ENCODE assay signal across 8 mouse cellular contexts in genomic region chr7:67372729-67373583, GRCm38 (mm10). TPM values are rescaled to one million over a fixed set of nuclear protein-coding genes. Genes with fewer than 3 reads are reported as not detected.
DNase-seq lines count a peak whose midpoint lies in the region; ATAC-seq and TF ChIP-seq lines count a peak whose summit lies in the region.

TSS of gene Mef2a (minus strand) at chr7:67372858.

- no peaks in the 10 kb centered on the region for H3K9me3 ChIP-seq in forebrain, embryonic 10.5 days
- H3K9me3 ChIP-seq in heart, embryonic 15.5 days (replicated peaks): no peaks in the 10 kb centered on the region
- no peaks in the 10 kb centered on the region for H3K9me3 ChIP-seq in liver, embryonic 14.5 days (ENCODE audit: control insufficient read depth, low read length)
- no peaks in the 10 kb centered on the region for H3K9me3 ChIP-seq in neural tube, embryonic 11.5 days (ENCODE audit: control insufficient read depth, low read length)
- no peaks in the 10 kb centered on the region for H3K9me3 ChIP-seq in stomach, postnatal 0 days (ENCODE audit: control insufficient read depth, low read length)

- H3K27ac ChIP-seq in forebrain, embryonic 10.5 days: peak within 1 kb of the TSS; percentile 98
- peak within 1 kb of the TSS; percentile 100 for H3K27ac ChIP-seq in heart, embryonic 15.5 days
- H3K27ac ChIP-seq in liver, embryonic 14.5 days: peak within 1 kb of the TSS; percentile 70
- H3K27ac ChIP-seq in neural tube, embryonic 11.5 days (ENCODE audit: low read depth, low read length): peak within 1 kb of the TSS; percentile 98
- H3K27ac ChIP-seq in stomach, postnatal 0 days (replicated peaks): peak within 1 kb of the TSS; percentile 99

- peak; percentile 41 for TF ChIP-seq EP300 in liver, embryonic 14.5 days (IDR thresholded peaks at IDR 0.05; ENCODE audit: low read depth)
- peak; percentile 84 for TF ChIP-seq EP300 in stomach, postnatal 0 days (optimal IDR thresholded peaks at IDR 0.05)

- peak within 1 kb of the TSS; percentile 84 for H3K4me2 ChIP-seq in heart, embryonic 15.5 days
- peak within 1 kb of the TSS; percentile 89 for H3K4me2 ChIP-seq in liver, embryonic 14.5 days (ENCODE audit: low read depth)
- peak within 1 kb of the TSS; percentile 84 for H3K4me2 ChIP-seq in neural tube, embryonic 11.5 days (ENCODE audit: low read depth)
- H3K4me2 ChIP-seq in stomach, postnatal 0 days (replicated peaks; ENCODE audit: low read depth): peak within 1 kb of the TSS; percentile 95

- no peak for TF ChIP-seq CTCF in liver, embryonic 14.5 days (IDR thresholded peaks at IDR 0.05; ENCODE audit: low read depth)
- no peak for TF ChIP-seq CTCF in stomach, postnatal 0 days (IDR thresholded peaks at IDR 0.05; ENCODE audit: low read depth)

- no peaks in the 10 kb centered on the region for H3K36me3 ChIP-seq in forebrain, embryonic 10.5 days (replicated peaks)
- no peaks in the 10 kb centered on the region for H3K36me3 ChIP-seq in heart, embryonic 15.5 days
- no peaks in the 10 kb centered on the region for H3K36me3 ChIP-seq in liver, embryonic 14.5 days (replicated peaks; ENCODE audit: control insufficient read depth, insufficient read depth, low read depth)
- no peaks in the 10 kb centered on the region for H3K36me3 ChIP-seq in neural tube, embryonic 11.5 days (ENCODE audit: control insufficient read depth, insufficient read depth, low read length)
- H3K36me3 ChIP-seq in stomach, postnatal 0 days (ENCODE audit: control insufficient read depth, insufficient read depth, low read length): no peaks in the 10 kb centered on the region

- ATAC-seq in heart, embryonic 15.5 days (replicated peaks; ENCODE audit: insufficient number of reproducible peaks, insufficient read depth, low FRiP score, low read depth): peak; percentile 95
- peak; percentile 90 for ATAC-seq in liver, embryonic 14.5 days (ENCODE audit: insufficient read depth)
- peak; percentile 92 for ATAC-seq in neural tube, embryonic 11.5 days (ENCODE audit: insufficient read depth, low FRiP score, low TSS enrichment)
- ATAC-seq in stomach, postnatal 0 days (ENCODE audit: low FRiP score, low TSS enrichment): peak; percentile 94

- under 1% methylated on average over 88 of the region's 89 CpGs for WGBS in forebrain, embryonic 10.5 days
- under 1% methylated on average over 83 of the region's 89 CpGs for WGBS in heart, embryonic 15.5 days
- under 1% methylated on average over 87 of the region's 89 CpGs for WGBS in liver, embryonic 14.5 days (ENCODE audit: insufficient replicate concordance)
- WGBS in neural tube, embryonic 11.5 days: under 1% methylated on average over 68 of the region's 89 CpGs
- WGBS in stomach, postnatal 0 days: under 1% methylated on average over 81 of the region's 89 CpGs

- H3K9ac ChIP-seq in heart, embryonic 15.5 days: peak within 1 kb of the TSS; percentile 100
- H3K9ac ChIP-seq in liver, embryonic 14.5 days (replicated peaks): peak within 1 kb of the TSS; percentile 93
- H3K9ac ChIP-seq in neural tube, embryonic 11.5 days (ENCODE audit: low read length): peak within 1 kb of the TSS; percentile 98
- H3K9ac ChIP-seq in stomach, postnatal 0 days (ENCODE audit: low read length): peak within 1 kb of the TSS; percentile 98

- peak; percentile 94 to 96 for DNase-seq in CD8-positive naive resting alpha-beta T cell, adult 2 months (ENCODE audit: low read depth in 2 of 2, low spot score in 2 of 2)
- DNase-seq in c-Kit-positive CD71-negative TER-119-negative erythroid progenitor cells, embryonic 14.5 days (ENCODE audit: low read depth): peak; percentile 82
- DNase-seq in forebrain, embryonic 10.5 days (ENCODE audit: extremely low spot score, low spot score): peak; percentile 95
- peak; percentile 96 to 98 for DNase-seq in kidney, postnatal 25 days
- peak; percentile 83 to 85 (median 84) for DNase-seq in liver, embryonic 14.5 days (ENCODE audit: low read depth in 3 of 3, low spot score in 3 of 3)
- peak; percentile 97 for DNase-seq in neural tube, embryonic 11.5 days (ENCODE audit: low spot score)
- DNase-seq in stomach, postnatal 0 days (ENCODE audit: low spot score): peak; percentile 95

- H3K4me3 ChIP-seq in forebrain, embryonic 10.5 days: peak within 1 kb of the TSS; percentile 87
- peak within 1 kb of the TSS; percentile 96 for H3K4me3 ChIP-seq in heart, embryonic 15.5 days
- H3K4me3 ChIP-seq in liver, embryonic 14.5 days (ENCODE audit: insufficient read depth in 1 of 2, low read depth in 2 of 2, low read length in 2 of 2): peak within 1 kb of the TSS; percentile 73 to 92
- peak within 1 kb of the TSS; percentile 96 for H3K4me3 ChIP-seq in neural tube, embryonic 11.5 days (ENCODE audit: low read depth, low read length)
- H3K4me3 ChIP-seq in stomach, postnatal 0 days (ENCODE audit: low read depth, low read length): peak within 1 kb of the TSS; percentile 90

- peaks cover 25% of the 10 kb centered on the region for H3K4me1 ChIP-seq in forebrain, embryonic 10.5 days
- H3K4me1 ChIP-seq in heart, embryonic 15.5 days (replicated peaks): peaks cover 37% of the 10 kb centered on the region
- peaks cover 9 to 22% of the 10 kb centered on the region in 2 experiments for H3K4me1 ChIP-seq in liver, embryonic 14.5 days (replicated peaks; ENCODE audit: control insufficient read depth in 2 of 2, insufficient read depth in 2 of 2, low read length in 1 of 2)
- peaks cover 11% of the 10 kb centered on the region for H3K4me1 ChIP-seq in neural tube, embryonic 11.5 days (ENCODE audit: control insufficient read depth, insufficient read depth, low read length)
- peaks cover 2% of the 10 kb centered on the region; the same call in 1 of the 2 replicates for H3K4me1 ChIP-seq in stomach, postnatal 0 days (replicated peaks; ENCODE audit: control insufficient read depth, insufficient read depth)

- H3K27me3 ChIP-seq in forebrain, embryonic 10.5 days (ENCODE audit: poor library complexity, severe bottlenecking): no peaks in the 10 kb centered on the region; the same call in 1 of the 2 replicates
- no peaks in the 10 kb centered on the region for H3K27me3 ChIP-seq in heart, embryonic 15.5 days
- no peaks in the 10 kb centered on the region for H3K27me3 ChIP-seq in liver, embryonic 14.5 days (ENCODE audit: control insufficient read depth, insufficient read depth, low read length)
- no peaks in the 10 kb centered on the region for H3K27me3 ChIP-seq in neural tube, embryonic 11.5 days (ENCODE audit: control insufficient read depth, insufficient read depth, low read length)
- no peaks in the 10 kb centered on the region for H3K27me3 ChIP-seq in stomach, postnatal 0 days (ENCODE audit: control insufficient read depth, insufficient read depth, low read length)

RNA-seq across cellular contexts. Expression of gene Mef2a, which starts in this region (rescaled TPM):
- 22.4 and 23.2 TPM in 2 replicates for polyA plus RNA-seq in forebrain, embryonic 10.5 days (2016; fragmentation: Nextera tagmentation; extraction: Ambion mirVana)
- polyA plus RNA-seq in heart, embryonic 15.5 days (2015; fragmentation: Nextera tagmentation; extraction: Ambion mirVana): 101 and 115 TPM in 2 replicates
- 4.5 and 5.2 TPM in 2 replicates for polyA plus RNA-seq in liver, embryonic 14.5 days (2012; rRNA removed)
- 8.6 and 10.5 TPM in 2 replicates for polyA plus RNA-seq in liver, embryonic 14.5 days (2014; fragmentation: Nextera tagmentation; extraction: Ambion mirVana)
- 31.1 and 31.6 TPM in 2 replicates for polyA plus RNA-seq in neural tube, embryonic 11.5 days (2014; fragmentation: Nextera tagmentation; extraction: Ambion mirVana)
- 20.0 and 21.5 TPM in 2 replicates for polyA plus RNA-seq in stomach, postnatal 0 days (2015; fragmentation: Nextera tagmentation; extraction: Ambion mirVana)

Comparison
In these comparisons a context has a peak if more than half of its experiments do, and no peak if none do; other contexts are left out.
1. Peak in every context shown above with its lines: DNase-seq, ATAC-seq, H3K4me3 ChIP-seq and H3K27ac ChIP-seq.